Mouse (Mus musculus) cerebellum, postnatal 14 days (tissue): ENCODE results near the gene Ssxb3.
"Not testable (repeated sequence)": the region's sequence is repeated elsewhere in the genome, so short reads cannot be mapped to it uniquely, and the experiment has no call there.

ENCODE experiments used
- DNase-seq, 2 experiments: peaks; one replicate each; pipeline ENCODE4 v3.0.0; 2021; ENCODE audit warnings: mixed read lengths in 2 of 2

Gene Ssxb3

GRCm38 (mm10) chrX:8591716-8592115, at the start of gene Ssxb3:
TSS of gene Ssxb3 (minus strand) at chrX:8591816.
- DNase-seq = not testable (repeated sequence)

- not testable (repeated sequence) for DNase-seq
These were observed 43.5 kb downstream of the Ssxb3 start, which contains the start of gene Ssxb6 for GRCm38 (mm10) chrX:8548155-8548554. TSS of gene Ssxb6 (minus strand) at chrX:8548255.
